ENCODE assay signal across 8 mouse cellular contexts in genomic region chr2:18391861-18392260, GRCm38 (mm10). TPM values are rescaled to one million over a fixed set of nuclear protein-coding genes. Genes with fewer than 3 reads are reported as not detected.
DNase-seq lines count a peak whose midpoint lies in the region; ATAC-seq and TF ChIP-seq lines count a peak whose summit lies in the region.

No protein-coding gene starts in this region.

- TF ChIP-seq CTCF in Patski (IDR thresholded peaks at IDR 0.05): no peak

- H3K36me3 ChIP-seq in kidney, embryonic 15.5 days: no peaks in the 10 kb centered on the region
- H3K36me3 ChIP-seq in forebrain, embryonic 12.5 days (replicated peaks): no peaks in the 10 kb centered on the region
- H3K36me3 ChIP-seq in liver, embryonic 11.5 days (ENCODE audit: control insufficient read depth, insufficient read depth, low read length): no peaks in the 10 kb centered on the region
- no peaks in the 10 kb centered on the region for H3K36me3 ChIP-seq in stomach, embryonic 14.5 days (ENCODE audit: control insufficient read depth, insufficient read depth, low read length)

- H3K27me3 ChIP-seq in kidney, embryonic 15.5 days: no peaks in the 10 kb centered on the region
- peaks cover 17% of the 10 kb centered on the region for H3K27me3 ChIP-seq in Patski
- H3K27me3 ChIP-seq in forebrain, embryonic 12.5 days: no peaks in the 10 kb centered on the region
- H3K27me3 ChIP-seq in liver, embryonic 11.5 days (replicated peaks; ENCODE audit: control insufficient read depth, insufficient read depth, low read length): no peaks in the 10 kb centered on the region
- no peaks in the 10 kb centered on the region for H3K27me3 ChIP-seq in stomach, embryonic 14.5 days (ENCODE audit: control insufficient read depth, insufficient read depth, low read length)

- under 1% methylated on average over 11 of the region's 11 CpGs for WGBS in kidney, embryonic 15.5 days
- 0% methylated on average over 11 of the region's 11 CpGs for WGBS in forebrain, embryonic 12.5 days
- 1% methylated on average over 11 of the region's 11 CpGs for WGBS in liver, embryonic 11.5 days
- WGBS in stomach, embryonic 14.5 days: under 1% methylated on average over 11 of the region's 11 CpGs

- no peaks in the 10 kb centered on the region for H3K9me3 ChIP-seq in kidney, embryonic 15.5 days (replicated peaks)
- H3K9me3 ChIP-seq in forebrain, embryonic 12.5 days: no peaks in the 10 kb centered on the region; the same call in 1 of the 2 replicates
- H3K9me3 ChIP-seq in liver, embryonic 11.5 days (ENCODE audit: control insufficient read depth, low read length): no peaks in the 10 kb centered on the region
- H3K9me3 ChIP-seq in stomach, embryonic 14.5 days (ENCODE audit: control insufficient read depth, low read depth, low read length): no peaks in the 10 kb centered on the region

- ATAC-seq in kidney, embryonic 15.5 days (replicated peaks; ENCODE audit: low FRiP score): no peak
- peak; percentile 26 for ATAC-seq in Patski
- ATAC-seq in forebrain, embryonic 12.5 days (ENCODE audit: low FRiP score): no peak
- ATAC-seq in liver, embryonic 11.5 days (replicated peaks; ENCODE audit: low FRiP score): no peak
- no peak for ATAC-seq in stomach, embryonic 14.5 days (ENCODE audit: insufficient number of reproducible peaks, insufficient read depth, low FRiP score, low read depth)
- no peak; the same call in 1 of the 2 replicates for ATAC-seq in granulocyte monocyte progenitor cell, adult 5-6 weeks (replicated peaks; ENCODE audit: poor library complexity, severe bottlenecking)

- no peak for DNase-seq in kidney, adult 18-20 months
- DNase-seq in Patski (ENCODE audit: low read depth, low spot score): no peak
- no peak for DNase-seq in liver, embryonic 11.5 days (ENCODE audit: low spot score)
- no peak for DNase-seq in adrenal gland, adult 8-10 months

- H3K9ac ChIP-seq in kidney, embryonic 15.5 days: peak overlapping the region; percentile 89
- peak overlapping the region; percentile 85 for H3K9ac ChIP-seq in forebrain, embryonic 12.5 days
- peak overlapping the region; percentile 89 for H3K9ac ChIP-seq in liver, embryonic 11.5 days (ENCODE audit: low read depth, low read length)
- H3K9ac ChIP-seq in stomach, embryonic 14.5 days (replicated peaks; ENCODE audit: low read depth, low read length): peak overlapping the region; percentile 78

- H3K4me1 ChIP-seq in kidney, embryonic 15.5 days: peaks cover 11% of the 10 kb centered on the region
- H3K4me1 ChIP-seq in forebrain, embryonic 12.5 days: peaks cover 16% of the 10 kb centered on the region
- H3K4me1 ChIP-seq in liver, embryonic 11.5 days (replicated peaks; ENCODE audit: control insufficient read depth, insufficient read depth, low read length): no peaks in the 10 kb centered on the region; the same call in 1 of the 2 replicates
- no peaks in the 10 kb centered on the region for H3K4me1 ChIP-seq in stomach, embryonic 14.5 days (ENCODE audit: control insufficient read depth, insufficient read depth, low read length)

- peak overlapping the region; percentile 99 for H3K27ac ChIP-seq in kidney, embryonic 15.5 days
- peak overlapping the region; percentile 99 for H3K27ac ChIP-seq in forebrain, embryonic 12.5 days
- H3K27ac ChIP-seq in liver, embryonic 11.5 days (ENCODE audit: low read depth, low read length): peak overlapping the region; percentile 96
- peak overlapping the region; percentile 98 for H3K27ac ChIP-seq in stomach, embryonic 14.5 days (ENCODE audit: low read length)

- POLR2A ChIA-PET in Patski (lab: Charles Lee): no interaction called here

- H3K4me3 ChIP-seq in kidney, embryonic 15.5 days (replicated peaks): peak overlapping the region; percentile 74
- peak overlapping the region; percentile 87 for H3K4me3 ChIP-seq in forebrain, embryonic 12.5 days (replicated peaks)
- H3K4me3 ChIP-seq in liver, embryonic 11.5 days (ENCODE audit: low read depth, low read length): peak overlapping the region; percentile 93
- H3K4me3 ChIP-seq in stomach, embryonic 14.5 days (ENCODE audit: low read depth, low read length): peak overlapping the region; percentile 74

- peak overlapping the region; percentile 61 for H3K4me2 ChIP-seq in kidney, embryonic 15.5 days
- H3K4me2 ChIP-seq in forebrain, embryonic 12.5 days: peak overlapping the region; percentile 82
- peak overlapping the region; percentile 86 for H3K4me2 ChIP-seq in liver, embryonic 11.5 days
- peak overlapping the region; percentile 65 for H3K4me2 ChIP-seq in stomach, embryonic 14.5 days (replicated peaks; ENCODE audit: low read depth, low read length)

- in situ Hi-C loops in Patski (cut with MboI; ENCODE audit: low pct_unique_long_range_greater_than_20kb): loop anchor here (5.0 to 10.0 kb wide), 2 partner anchors 280 to 373 kb away; partner anchors contain the start of gene Commd3

- CTCF ChIA-PET in Patski (lab: Charles Lee): no interaction called here

RNA-seq across cellular contexts. Expression of gene Dnajc1, which starts 0.8 kb away (rescaled TPM):
- polyA plus RNA-seq in kidney, embryonic 15.5 days (2015; fragmentation: Nextera tagmentation; extraction: Ambion mirVana): 37.4 and 37.6 TPM in 2 replicates
- 30.5 TPM for polyA plus RNA-seq in Patski (2021)
- polyA plus RNA-seq in forebrain, embryonic 12.5 days (2016; fragmentation: Nextera tagmentation; extraction: Ambion mirVana): 34.6 and 35.3 TPM in 2 replicates
- polyA plus RNA-seq in liver, embryonic 11.5 days (2014; fragmentation: Nextera tagmentation; extraction: Ambion mirVana): 20.6 and 23.7 TPM in 2 replicates
- polyA plus RNA-seq in stomach, embryonic 14.5 days (2014; fragmentation: Nextera tagmentation; extraction: Ambion mirVana): 49.6 and 51.1 TPM in 2 replicates
- 10 to 100 TPM; 35.8 to 40.4 (median 39.2) TPM for total RNA-seq in adrenal gland, adult 8-10 months (2022)
- total RNA-seq in granulocyte monocyte progenitor cell, adult 5-6 weeks (2014; fragmentation: Nextera tagmentation): 28.7 and 29.0 TPM in 2 replicates
- total RNA-seq in granulocyte monocyte progenitor cell, adult 5-6 weeks (2017): 31.9 and 57.2 TPM in 2 replicates
